Mouse (Mus musculus) embryo, embryonic 10 days (tissue): Measurements from ENCODE around the gene Spock2.
"Not testable (repeated sequence)": the region's sequence is repeated elsewhere in the genome, so short reads cannot be mapped to it uniquely, and the experiment has no call there.

Source experiments
- DNase-seq: peaks from one replicate; pipeline ENCODE4 v3.0.0-alpha.2; 2015; ENCODE audit warnings: low spot score

Gene Spock2

DNA sequence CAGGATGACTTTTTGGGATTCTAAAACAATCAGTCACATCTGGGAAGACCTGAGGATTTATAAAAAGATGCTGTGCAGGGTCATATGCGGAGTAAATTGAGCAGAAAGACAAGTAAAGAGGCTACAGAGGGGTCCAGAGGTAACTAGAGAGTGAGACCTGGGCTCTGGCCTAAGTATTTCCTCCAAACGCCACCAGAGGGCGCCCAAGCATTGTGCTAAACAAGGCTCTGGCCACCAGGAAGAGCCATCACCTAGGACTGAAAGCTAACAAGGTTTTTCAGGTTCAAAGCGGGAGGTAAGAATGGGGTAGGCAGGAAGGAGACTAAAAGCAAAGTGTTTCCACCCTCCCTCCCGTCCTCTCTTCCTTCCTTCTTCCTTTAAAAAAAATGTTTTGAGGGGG, 42.1 kb downstream of the Spock2 start:
- DNase-seq = peak; percentile 84

DNA sequence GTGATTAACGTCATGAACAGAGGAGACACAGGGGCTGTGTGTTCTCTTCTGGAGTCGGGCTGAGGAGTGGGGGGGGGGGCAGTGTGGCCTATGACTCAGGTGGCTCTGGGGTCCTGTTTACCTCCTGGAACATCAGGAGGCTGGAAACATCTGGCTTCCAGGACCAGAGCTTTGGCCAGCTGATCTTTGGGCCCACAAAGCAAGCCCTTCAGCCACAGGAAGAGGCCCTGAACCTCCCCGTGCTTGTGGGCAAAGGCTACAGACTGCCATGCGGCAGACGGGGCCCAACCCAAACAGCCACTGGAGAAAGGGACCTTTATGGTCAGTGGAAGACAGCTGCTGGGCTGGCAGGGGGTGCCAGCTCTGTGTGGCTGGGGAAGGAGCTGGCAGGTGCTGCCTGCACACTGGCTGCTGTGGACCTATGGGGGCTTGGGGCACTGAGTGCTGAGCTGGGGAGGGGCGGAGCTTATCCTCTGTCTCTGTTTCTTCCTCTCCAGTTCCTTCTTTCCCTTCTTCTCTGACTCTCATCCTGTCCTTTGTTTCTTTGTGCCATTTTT, 45.2 kb downstream of the Spock2 start:
- no peak for DNase-seq

DNA sequence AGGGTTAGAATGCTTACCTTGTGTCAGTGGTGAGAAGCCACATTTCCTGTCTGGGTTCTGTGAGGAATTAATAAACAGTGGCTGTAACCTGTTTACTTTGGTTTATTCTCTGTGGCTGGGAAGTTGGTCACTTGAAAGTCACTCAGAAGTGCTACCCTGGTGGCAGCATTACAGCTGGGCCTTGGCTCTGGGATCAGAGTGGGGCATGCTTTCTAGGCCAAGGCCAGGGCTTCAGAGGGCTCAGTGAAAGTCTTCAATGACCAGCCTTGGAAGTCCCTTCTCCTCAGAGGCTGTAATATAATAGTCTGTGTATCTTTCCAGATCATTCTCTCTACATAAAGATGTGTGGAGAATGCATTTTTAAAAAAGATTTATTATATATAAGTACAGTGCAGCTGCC, 50.0 kb downstream of the Spock2 start:
- no peak for DNase-seq

- DNase-seq = no peak
These were observed 52.1 kb downstream of the Spock2 start for GRCm38 (mm10) chr10:60158144-60158543.

DNA sequence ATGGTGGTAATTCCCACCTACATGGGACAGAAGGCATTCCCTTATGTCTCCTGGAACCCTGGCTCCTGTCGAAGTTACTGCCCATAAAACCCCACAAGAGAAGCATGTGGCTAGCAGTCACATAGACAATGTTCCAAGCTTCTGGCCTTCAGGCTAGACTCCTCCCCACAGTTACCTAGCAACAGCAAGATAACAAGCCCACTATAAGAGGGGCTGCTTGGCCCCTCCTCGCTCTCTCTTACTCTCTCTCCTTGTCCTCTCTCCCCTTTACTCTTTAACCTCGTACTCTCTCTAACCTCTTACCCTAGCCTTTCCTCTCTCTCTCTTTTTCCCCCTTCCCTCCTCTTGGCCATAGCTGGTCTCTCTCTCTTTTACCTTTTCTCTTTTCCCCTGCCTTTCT, 55.4 kb downstream of the Spock2 start:
- DNase-seq = not testable (repeated sequence)

DNA sequence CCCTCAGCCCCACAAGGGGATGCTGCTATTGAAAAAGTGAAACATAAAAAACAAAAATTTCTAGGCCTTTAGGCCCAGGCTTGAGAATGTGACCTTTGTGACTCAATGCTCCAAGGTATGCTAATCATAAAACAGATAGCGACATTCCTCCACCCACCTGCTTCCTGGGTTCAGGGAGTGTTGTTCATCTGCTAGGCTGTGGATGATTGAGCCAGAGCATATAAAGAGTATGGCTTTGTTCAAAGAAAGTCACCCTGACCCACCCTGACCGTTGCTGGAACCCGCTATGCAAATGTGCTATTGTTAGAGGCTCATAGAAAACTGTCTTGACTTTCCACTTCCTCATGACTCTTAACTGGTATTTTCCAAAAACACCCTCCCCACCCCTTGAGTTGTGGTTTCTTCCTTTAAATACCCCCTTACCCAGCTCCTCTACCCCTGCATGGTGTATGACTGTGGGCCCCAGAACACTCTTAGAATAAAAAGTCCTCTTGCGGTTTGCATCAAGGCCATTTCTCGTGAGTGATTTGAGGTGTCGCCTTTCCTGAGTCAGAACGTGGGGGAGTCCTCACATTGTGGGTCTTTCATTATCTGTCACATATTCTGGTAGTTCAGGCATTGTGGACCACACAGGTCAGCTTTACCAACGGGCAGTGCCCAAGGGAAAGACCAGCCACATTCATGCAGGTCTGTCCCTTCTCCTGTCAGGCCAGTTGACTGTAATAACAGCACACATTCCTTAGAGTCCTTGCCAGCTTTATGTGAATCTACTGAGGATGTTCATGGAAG, 56.4 kb downstream of the Spock2 start:
- not testable (repeated sequence) for DNase-seq

DNA sequence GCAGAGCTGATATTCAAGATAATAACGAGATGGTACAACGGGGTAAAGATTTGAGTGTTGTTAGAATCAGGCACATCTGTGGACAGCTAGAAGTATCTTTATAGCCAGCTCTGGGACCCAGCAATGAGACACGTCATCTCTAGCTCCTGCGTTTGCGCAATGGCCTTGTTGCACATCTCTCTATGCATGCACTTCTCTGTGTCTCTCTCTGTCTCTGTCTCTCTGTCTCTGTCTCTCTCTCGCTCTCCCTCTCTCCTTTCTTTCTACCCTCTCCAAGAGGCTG, 56.9 kb downstream of the Spock2 start:
- no peak for DNase-seq

DNA sequence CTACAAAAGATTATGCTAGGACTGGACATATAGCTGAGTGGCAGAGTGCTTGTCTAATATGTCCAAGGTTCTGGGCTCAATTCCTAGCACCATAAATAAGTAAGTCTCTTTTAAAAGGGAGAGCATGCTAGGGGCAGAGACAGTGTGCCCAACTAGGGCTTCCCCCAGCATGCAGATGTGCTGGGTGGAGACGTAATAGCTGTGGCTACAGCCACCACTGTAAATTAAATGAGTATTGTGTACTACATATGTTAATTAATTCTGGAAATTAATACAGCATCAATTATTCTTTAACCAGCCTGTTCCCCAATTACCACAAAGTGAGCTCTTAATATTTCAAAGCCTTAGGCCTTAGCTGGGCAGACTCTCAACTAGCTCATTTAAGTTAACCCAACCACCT, 58.9 kb downstream of the Spock2 start:
- DNase-seq = no peak

GRCm38 (mm10) chr10:60166068-60166467, 60.0 kb downstream of the Spock2 start:
- no peak for DNase-seq

DNA sequence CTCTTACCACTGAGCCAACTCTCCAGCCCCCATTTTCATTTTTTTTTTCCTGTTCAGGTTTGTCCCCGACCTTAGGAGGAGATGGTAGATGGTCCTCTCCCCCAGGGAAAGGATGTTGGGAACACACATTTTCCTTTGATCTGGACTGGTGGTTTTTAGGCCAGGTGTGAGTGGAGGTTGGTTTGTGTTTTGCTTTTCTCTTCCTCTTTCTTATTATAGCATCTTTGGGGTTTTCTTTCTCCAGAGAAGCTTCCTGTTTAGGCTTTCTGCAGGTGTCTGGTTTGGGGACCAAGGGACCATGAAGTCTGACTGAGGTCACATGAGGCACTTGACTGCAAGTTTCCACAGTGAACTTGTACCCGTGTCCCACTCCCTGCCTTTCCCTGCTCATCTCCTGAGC, 62.3 kb downstream of the Spock2 start:
- no peak for DNase-seq

DNA sequence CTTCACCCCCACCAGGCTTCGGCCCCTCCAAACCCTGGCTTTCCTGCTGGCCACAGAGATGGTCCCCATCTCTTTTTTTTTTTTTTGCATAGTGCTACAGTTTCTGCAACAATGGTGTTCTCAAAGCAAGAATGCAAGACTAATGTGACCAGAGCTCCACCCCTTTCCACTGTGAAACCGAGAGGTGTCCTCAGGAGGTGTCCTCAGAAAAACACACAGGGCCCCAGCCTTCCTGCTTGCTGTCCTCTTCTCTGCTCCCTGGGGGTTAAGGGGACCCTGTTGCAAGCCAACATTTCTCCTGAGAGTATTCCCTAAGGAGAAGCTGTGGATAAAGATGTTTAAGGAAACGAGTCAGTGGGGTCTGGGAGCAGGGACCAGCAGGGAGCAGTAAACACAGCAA, 62.9 kb downstream of the Spock2 start:
- no peak for DNase-seq

GRCm38 (mm10) chr10:60170326-60171089, 64.5 kb downstream of the Spock2 start:
- DNase-seq = no peak

GRCm38 (mm10) chr10:60171368-60171767, 65.3 kb downstream of the Spock2 start:
- no peak for DNase-seq

- DNase-seq = no peak
These were observed 66.3 kb downstream of the Spock2 start for GRCm38 (mm10) chr10:60172306-60172705.

DNA sequence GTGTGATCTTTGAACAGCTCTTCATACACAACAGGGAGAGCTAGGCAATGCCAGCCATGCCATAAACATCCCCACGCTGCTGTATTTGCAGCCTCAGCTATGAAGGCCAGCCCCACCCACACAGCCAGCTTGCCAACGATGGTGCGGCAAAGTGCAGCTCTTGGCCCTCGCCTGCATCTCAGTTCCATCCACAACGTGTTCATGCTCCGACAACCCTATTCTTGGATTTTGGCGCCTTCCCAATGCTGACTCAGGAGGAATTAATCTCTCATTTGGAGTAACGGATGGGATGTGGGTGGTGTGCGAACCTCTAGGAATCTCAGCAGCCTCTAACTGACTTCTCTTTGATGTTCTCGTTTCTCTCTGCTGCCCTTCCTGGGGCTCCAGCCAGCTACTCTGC, 67.0 kb downstream of the Spock2 start:
- DNase-seq = no peak

DNA sequence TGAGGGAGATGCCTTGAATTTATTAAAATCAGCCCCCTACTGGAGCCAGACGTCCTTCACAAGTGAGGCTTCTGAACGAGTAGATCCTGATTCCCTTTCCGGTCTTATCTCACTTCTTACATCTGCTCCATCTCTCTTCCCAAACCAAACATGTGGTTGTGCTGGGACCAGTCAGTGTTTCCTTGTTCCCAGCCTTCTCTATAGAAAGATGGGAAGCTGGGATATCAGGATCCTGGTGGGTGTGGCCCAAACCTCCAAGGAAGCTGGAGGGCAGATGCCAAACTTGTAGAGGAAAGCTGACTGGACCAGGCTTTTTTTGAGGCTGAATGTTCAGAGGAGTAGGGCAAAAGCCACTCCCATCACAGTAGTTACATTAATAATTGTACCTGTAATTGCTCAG, 68.5 kb downstream of the Spock2 start:
- DNase-seq = no peak

GRCm38 (mm10) chr10:60175306-60175705, 69.3 kb downstream of the Spock2 start:
- DNase-seq = not testable (repeated sequence)
